Mouse (Mus musculus) left cerebral cortex, postnatal 25 days (tissue): ENCODE measurements at regions not wholly inside any gene's neighbourhood (a gene's known extent, or its start where the extent isn't known, plus 50 kb on each side); places are given as distances from the start of the nearest gene placed in this dataset.
"Not testable (repeated sequence)": the region's sequence is repeated elsewhere in the genome, so short reads cannot be mapped to it uniquely, and the experiment has no call there.

Experiments used
- DNase-seq, 2 experiments: peaks; one replicate each; pipeline ENCODE4 v3.0.0; 2022; ENCODE audit warnings: low spot score in 2 of 2, mixed read lengths in 1 of 2
- intact Hi-C: fragments of 180-260 bp; cut with DNase I; formaldehyde crosslinking; loops from one replicate; pipeline ENCODE4 v1.15.1; 2025

DNA sequence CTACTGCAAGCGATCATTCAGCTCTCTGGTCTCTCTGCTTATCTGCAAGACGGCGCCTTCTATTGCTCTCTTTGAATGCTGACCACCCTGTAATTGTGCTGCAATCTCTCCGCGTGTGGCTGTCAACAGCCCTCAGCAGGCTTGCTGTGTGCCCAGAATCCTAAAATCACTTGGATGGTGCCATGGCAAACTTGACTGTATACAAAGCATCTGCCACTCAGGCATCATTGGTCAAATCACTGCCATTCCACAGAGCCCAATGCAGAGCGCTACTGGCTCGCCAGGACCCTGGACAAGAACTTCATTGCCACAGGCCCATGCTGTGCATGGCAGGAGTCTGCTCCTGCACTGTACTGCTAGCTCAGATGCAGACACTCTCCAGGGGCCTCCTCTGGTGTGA lies 142.3 kb upstream of the Tas2r119 start:
- intact Hi-C loops = no loop called here

GRCm38 (mm10) chr15:32041764-32042163 lies 135.3 kb upstream of the Tas2r119 start:
- intact Hi-C loops = no loop called here

More for the DNA sequence above, 142.3 kb upstream of the Tas2r119 start:
- DNase-seq = no peak

DNA sequence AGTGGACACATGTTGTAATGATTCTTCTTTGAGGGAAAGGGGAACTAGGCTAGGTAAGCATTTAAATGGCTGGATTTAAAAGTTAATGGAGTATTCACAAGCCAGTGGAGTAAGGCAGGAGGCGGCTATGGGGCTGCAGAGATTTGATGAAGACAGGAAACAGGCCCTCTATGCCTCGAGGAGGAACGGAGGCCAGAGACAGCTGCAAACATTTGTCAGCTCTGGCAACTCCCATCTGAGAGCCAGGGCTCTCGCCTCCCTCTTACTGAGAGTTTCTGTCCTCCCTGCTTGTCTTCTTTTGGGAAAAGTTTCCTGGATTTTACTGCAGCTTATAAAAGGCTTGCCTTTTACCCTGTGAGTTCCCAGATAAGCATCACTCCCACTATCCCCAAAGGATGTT lies 134.9 kb upstream of the Tas2r119 start:
- intact Hi-C loops = no loop called here
- DNase-seq = no peak

More at GRCm38 (mm10) chr15:32041764-32042163, 135.3 kb upstream of the Tas2r119 start:
- DNase-seq = no peak

DNA sequence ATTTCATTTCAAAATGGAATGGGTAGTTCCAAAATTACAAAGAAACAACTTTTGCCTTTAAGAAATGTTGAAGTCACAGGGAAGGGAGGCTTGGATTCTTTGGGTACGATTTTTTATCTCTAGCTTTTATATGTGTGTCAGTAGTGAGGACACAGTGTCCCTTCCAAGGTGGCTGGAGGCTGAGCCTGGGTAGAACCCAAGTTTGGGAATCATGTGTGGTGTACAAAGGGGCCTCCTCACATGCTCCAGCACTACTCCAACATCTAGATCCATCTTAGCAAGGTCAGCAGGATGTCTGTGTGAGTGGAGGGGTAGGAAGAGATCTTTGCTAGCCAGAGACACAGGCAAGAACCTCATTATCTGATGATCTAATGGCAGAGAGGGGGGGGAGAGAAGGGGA lies 134.5 kb upstream of the Tas2r119 start:
- intact Hi-C loops = no loop called here

GRCm38 (mm10) chr15:32043207-32043606 lies 133.9 kb upstream of the Tas2r119 start:
- no peak for DNase-seq
- intact Hi-C loops = no loop called here

More for the DNA sequence above, 134.5 kb upstream of the Tas2r119 start:
- DNase-seq = no peak

GRCm38 (mm10) chr15:32043670-32044069 lies 133.4 kb upstream of the Tas2r119 start:
- intact Hi-C loops, DNase-seq: not testable (repeated sequence)

DNA sequence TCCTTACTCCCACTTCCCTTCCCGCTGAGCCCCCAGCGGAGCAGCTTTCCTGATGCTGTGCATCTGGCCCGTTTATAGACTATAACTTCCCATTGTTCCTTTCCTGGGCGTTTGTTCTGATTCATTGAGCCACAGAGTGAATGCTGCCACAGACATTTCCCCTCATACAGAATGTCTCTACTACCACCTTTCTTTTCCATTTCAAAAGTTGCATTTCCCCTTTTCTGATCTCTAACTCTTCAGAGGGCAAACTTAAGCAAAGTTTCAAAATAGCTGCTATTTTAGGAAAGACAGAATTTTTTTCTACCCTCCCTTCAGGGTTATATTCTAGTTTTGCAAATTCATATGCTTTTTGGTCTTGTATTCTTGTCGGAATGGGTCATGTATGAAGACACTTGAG lies 128.3 kb upstream of the Tas2r119 start:
- DNase-seq = no peak
- intact Hi-C loops = no loop called here

DNA sequence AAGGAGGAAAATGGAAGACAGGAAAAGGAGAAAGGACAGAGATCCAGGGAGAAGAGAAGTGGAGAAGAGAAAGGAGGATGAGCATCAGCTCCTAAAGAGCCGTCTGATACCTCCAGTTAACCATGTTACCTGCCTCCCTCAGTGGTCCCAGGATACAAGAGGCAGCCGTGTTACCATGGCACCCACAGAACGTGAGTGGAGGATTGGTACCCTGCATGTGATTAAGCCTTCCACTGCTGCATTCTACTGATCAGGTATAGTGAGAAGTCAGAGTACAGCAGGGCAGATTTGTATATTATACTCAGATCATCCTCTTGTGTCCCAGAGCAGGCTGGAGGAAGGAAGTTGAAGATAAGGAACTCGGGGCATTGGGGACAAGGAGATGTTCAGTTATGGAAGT lies 115.5 kb upstream of the Tas2r119 start:
- DNase-seq = no peak
- intact Hi-C loops = no loop called here

DNA sequence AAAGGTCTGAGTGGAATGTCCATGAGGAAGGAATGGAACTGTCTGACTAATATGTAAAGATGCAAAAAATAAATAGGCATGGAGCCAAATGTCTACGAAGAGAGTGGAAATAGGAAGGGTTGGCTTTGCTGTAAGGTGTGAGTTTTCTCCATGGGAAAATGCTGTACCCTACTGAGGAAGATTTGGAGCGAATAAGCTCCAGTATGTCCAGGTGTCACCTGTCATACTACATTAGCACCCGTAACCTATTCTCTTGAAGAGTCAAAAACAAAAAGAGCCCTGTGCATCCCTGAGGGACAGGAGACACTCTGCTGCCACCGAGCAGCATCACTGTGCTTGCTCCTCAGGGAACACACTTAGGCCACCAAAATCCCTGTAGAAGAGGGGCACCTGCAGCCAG lies 95.0 kb upstream of the Tas2r119 start:
- DNase-seq = no peak
- intact Hi-C loops = no loop called here

- intact Hi-C loops = no loop called here
- DNase-seq = no peak
Measured at GRCm38 (mm10) chr15:32093889-32094288, 83.2 kb upstream of the Tas2r119 start.

DNA sequence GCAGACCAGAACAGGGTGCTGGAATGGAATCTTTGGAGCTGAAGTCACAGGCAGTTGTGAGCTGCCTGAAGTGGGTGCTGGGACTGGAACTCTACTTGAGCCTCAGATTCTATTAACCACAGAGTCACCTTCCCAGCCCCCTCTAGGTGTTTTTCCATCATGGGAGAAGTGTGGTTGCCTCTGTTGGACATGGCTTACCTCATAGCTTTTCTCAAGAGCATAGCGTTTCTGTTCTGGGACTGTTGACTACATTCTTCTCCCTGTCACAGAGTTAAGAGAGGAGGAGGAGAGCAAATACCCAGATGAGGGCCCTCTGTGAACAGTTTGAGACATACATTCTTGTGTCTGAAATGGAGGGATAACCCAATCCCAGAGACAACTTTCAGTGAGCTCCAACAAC lies 81.5 kb upstream of the Tas2r119 start:
- intact Hi-C loops = no loop called here
- DNase-seq = no peak

DNA sequence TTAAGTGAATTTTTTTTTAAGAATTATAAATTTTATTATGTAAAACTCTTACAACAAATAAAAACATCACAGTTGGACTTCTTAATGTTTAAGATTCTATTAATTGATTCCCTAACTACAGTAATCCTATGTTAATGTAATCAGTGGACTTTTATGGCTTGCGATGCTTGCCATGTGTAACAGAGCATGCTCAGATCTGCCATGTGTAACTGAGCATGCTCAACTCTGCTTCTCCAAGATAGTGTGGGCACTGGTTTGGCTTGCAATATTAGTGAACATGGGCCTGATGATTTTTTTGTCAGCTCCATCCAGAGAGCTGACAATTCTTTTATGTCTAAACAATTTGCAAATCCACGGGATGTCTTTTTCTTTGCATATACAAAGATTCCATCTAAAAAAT lies 66.4 kb upstream of the Tas2r119 start:
- DNase-seq = no peak
- intact Hi-C loops = no loop called here
